Mouse (Mus musculus) embryonic fibroblast, embryonic 13.5 days (primary cell): Measurements from ENCODE around the gene Sec14l1.

Experiments
- CTCF ChIP-seq: IDR thresholded peaks from 2 replicates; pipeline ENCODE4 v1.5.1; 2011; ENCODE audit warnings: mild to moderate bottlenecking, control low read depth, low read length, moderate library complexity, borderline replicate concordance; ENCODE audit not compliant: insufficient read depth
- POLR2A ChIP-seq: IDR thresholded peaks from 2 replicates; pipeline ENCODE4 v1.6.1; 2011; ENCODE audit warnings: low read depth, mild to moderate bottlenecking, control low read depth, low read length, moderate library complexity

DNA sequence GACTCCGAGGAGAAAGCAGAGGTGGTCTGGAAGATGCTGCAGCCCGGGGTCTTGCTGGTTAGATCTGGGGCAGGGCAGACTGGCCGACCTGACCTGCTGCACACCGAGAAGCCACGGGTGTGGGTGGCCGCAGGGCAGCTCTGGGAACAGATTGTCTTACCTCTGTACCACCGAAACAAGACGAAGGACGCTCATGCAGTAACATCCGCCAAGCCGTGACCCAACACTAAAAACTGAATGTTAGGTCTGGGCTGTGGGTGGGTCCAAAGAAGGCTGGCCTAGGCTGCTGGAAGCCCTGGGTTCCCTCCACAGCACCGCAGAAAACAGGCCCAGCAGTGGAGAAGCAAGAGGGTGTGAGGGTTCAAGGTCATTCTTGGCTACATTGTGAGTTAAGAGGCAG, 45.8 kb downstream of the Sec14l1 start:
- no peak for TF ChIP-seq CTCF
- no peak for TF ChIP-seq POLR2A
